Mouse (Mus musculus) hindbrain, embryonic 16.5 days (tissue): ENCODE data around the gene Lhpp. TPM values are rescaled to one million over a fixed set of nuclear protein-coding genes. Genes with fewer than 3 reads are reported as not detected.

Experiments used
- ATAC-seq: fragments of 200-750 bp; cut with Nextera tagmentation; 2 replicates; pipeline ENCODE4 v1.8.0; 2017; ENCODE audit warnings: moderate TSS enrichment, moderate library complexity
- H3K27ac ChIP-seq: fragments of 300-500 bp; sonication (generic); 2 replicates; pipeline ENCODE4 v1.5.1; 2014; ENCODE audit warnings: low read depth, mild to moderate bottlenecking, control low read depth, low read length, moderate library complexity
- H3K27me3 ChIP-seq: fragments of 300-500 bp; sonication (generic); replicated peaks from 2 replicates; pipeline ENCODE4 v1.6.1; 2014; ENCODE audit warnings: low read length; ENCODE audit not compliant: control insufficient read depth, insufficient read depth
- H3K36me3 ChIP-seq: fragments of 300-500 bp; sonication (generic); 2 replicates; pipeline ENCODE4 v1.6.1; 2014; ENCODE audit warnings: mild to moderate bottlenecking, low read length, moderate library complexity, mixed read lengths; ENCODE audit not compliant: control insufficient read depth, insufficient read depth
- H3K4me1 ChIP-seq: fragments of 300-500 bp; sonication (generic); 2 replicates; pipeline ENCODE4 v1.6.1; 2014; ENCODE audit warnings: low read depth, low read length; ENCODE audit not compliant: control insufficient read depth, insufficient read depth
- H3K4me2 ChIP-seq: fragments of 300-500 bp; sonication (generic); 2 replicates; pipeline ENCODE4 v1.6.1; 2014; ENCODE audit warnings: mild to moderate bottlenecking, low read length, control low read depth, moderate library complexity
- H3K4me3 ChIP-seq: fragments of 300-500 bp; sonication (generic); 2 replicates; pipeline ENCODE4 v1.5.1; 2014; ENCODE audit warnings: mild to moderate bottlenecking, low read length, control low read depth, moderate library complexity
- H3K9ac ChIP-seq: fragments of 300-500 bp; sonication (generic); 2 replicates; pipeline ENCODE4 v1.6.1; 2014; ENCODE audit warnings: low read depth, mild to moderate bottlenecking, control low read depth, low read length, moderate library complexity
- H3K9me3 ChIP-seq: fragments of 300-500 bp; sonication (generic); 2 replicates; pipeline ENCODE4 v1.6.1; 2014; ENCODE audit warnings: mild to moderate bottlenecking, low read length, moderate library complexity; ENCODE audit not compliant: control insufficient read depth
- WGBS: fragments of 180-500 bp; shearing (Covaris S2); extraction: QIAGEN DNeasy Blood & Tissue Kit; methylation state at CpG from one replicate; pipeline ENCODE4 v1.1.7; 2014; 5-methylcytosine and 5-hydroxymethylcytosine counted together
- polyA plus RNA-seq: library from polyadenylated mRNA; unstranded; fragments of >200 nt; fragmentation: Nextera tagmentation; extraction: Ambion mirVana; gene quantifications from 2 replicates; pipeline ENCODE4 v1.2.1, GENCODE M21; 2015

The Lhpp gene
- polyA plus RNA-seq, 1 experiment from 2014 or later, result 56.2 TPM

DNA sequence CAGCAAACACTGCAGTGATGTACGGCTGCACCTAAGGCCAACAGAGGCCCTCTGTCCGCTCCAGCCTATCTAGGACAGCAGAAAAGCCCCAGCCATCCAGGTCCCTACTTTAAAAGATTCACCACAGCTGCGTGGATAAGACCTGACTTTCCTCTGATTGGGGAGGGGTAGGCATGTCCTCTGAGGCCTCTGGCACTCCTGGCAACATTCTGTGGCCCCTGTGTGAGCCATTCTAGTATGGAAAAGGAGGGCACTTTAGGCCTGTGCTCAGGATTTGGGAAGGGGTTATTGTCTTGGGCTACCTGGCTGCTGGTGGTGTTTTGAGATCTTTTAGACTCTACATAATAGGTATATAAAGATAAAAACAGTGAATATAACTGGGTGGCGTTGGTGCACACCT is 56.1 kb downstream of the Lhpp start:
- Histone ChIP-seq H3K4me1 (no peaks in the 10 kb centered on the region), H3K27me3 (no peaks in the 10 kb centered on the region), H3K4me2 (no peak overlapping the region), H3K9ac (no peak overlapping the region), H3K4me3 (no peak overlapping the region), H3K27ac (no peak overlapping the region), H3K9me3 (no peaks in the 10 kb centered on the region), H3K36me3 (no peaks in the 10 kb centered on the region)
- 84% methylated on average over 4 of the region's 4 CpGs for WGBS
- ATAC-seq, result no peak

DNA sequence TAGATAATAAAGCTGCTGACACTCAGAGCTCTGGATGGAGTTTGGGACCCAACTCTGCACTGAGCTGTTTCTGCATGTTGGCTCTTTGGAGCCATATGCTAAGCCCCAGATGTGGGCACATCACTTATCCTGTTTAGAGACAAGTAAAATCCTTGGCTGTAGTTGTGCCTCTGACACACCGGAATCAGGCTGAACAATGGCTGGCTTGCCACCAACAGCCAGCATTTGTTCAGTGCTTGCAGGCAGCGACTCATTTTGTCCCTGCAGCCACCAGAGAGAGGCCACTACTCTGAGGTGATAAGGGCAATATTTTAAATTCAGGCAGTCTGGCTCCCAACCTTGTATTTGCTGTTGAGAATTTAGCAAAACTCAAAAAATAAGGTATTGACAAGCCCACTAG is 58.2 kb downstream of the Lhpp start:
- H3K4me2 ChIP-seq, result no peak overlapping the region
- no peaks in the 10 kb centered on the region for H3K9me3 ChIP-seq
- no peaks in the 10 kb centered on the region for H3K36me3 ChIP-seq
- 46% methylated on average over 2 of the region's 2 CpGs for WGBS
- H3K9ac ChIP-seq, result no peak overlapping the region
- no peaks in the 10 kb centered on the region for H3K4me1 ChIP-seq
- no peak overlapping the region for H3K27ac ChIP-seq
- no peak overlapping the region for H3K4me3 ChIP-seq
- no peak for ATAC-seq
- H3K27me3 ChIP-seq, result no peaks in the 10 kb centered on the region

DNA sequence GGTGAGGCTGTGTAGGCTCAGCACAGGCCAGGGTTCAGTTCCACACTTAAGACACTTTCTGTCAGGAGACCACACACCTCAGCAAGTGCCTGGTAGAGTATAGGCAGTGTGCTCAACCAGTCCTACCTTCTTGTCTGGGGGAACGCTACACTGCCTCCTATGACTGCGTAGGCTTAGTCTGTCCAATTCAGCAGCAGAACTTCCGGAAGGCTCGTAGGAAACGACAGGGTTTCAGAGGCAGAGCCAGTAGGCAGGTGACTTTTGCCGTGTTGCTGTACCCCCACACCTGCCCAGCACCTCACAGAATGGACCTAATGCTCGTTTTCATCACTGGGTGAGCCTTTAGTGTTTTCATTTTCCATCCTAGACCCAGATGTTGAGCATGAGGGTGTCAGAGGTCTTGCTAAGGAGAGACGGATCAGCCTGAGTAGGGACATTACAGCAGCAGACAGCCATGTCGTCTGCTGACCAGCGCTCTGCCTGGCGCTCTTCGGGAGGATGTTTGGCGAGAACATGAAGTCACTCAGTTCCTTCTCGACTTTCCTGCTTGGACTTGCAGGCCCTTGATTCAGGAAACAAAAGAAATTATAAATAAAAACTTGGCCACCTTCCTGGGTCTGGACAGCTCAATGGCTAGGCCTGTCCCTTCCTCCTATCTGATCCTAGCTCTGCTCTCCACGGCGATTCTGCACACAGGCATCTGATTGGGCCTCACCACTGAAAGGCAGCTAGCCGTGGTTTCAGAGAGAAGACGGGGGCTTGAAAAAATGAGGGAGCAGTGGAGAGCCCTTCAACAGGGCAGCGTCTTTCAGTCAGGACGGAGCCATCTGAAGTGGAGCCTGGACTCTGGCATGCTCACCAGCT is 59.8 kb downstream of the Lhpp start:
- 85% methylated on average over 20 of the region's 20 CpGs for WGBS
- Histone ChIP-seq H3K27ac (no peak overlapping the region), H3K4me2 (no peak overlapping the region), H3K27me3 (no peaks in the 10 kb centered on the region), H3K9me3 (no peaks in the 10 kb centered on the region), H3K9ac (no peak overlapping the region), H3K36me3 (no peaks in the 10 kb centered on the region), H3K4me3 (no peak overlapping the region), H3K4me1 (no peaks in the 10 kb centered on the region)
- no peak for ATAC-seq

DNA sequence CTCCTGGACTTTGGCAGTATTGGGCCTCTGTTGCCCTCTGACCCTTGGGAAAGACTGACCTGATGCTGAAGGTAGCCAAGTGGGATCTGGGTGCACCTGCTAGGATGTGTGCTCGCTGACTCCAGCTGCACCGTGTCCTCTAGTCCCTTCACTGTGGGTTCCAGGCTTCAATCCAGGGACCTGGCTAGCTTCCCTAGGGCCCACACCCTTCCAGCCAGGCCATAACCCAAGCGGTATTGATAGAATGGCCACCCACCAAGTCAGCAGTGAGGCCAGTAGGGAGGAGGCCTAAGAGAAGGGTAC is 60.4 kb downstream of the Lhpp start:
- H3K36me3 ChIP-seq, result no peaks in the 10 kb centered on the region
- ATAC-seq, result no peak
- no peak overlapping the region for H3K27ac ChIP-seq
- no peaks in the 10 kb centered on the region for H3K4me1 ChIP-seq
- no peak overlapping the region for H3K9ac ChIP-seq
- no peak overlapping the region for H3K4me3 ChIP-seq
- 89% methylated on average over 3 of the region's 3 CpGs for WGBS
- no peak overlapping the region for H3K4me2 ChIP-seq
- H3K9me3 ChIP-seq, result no peaks in the 10 kb centered on the region
- H3K27me3 ChIP-seq, result no peaks in the 10 kb centered on the region

DNA sequence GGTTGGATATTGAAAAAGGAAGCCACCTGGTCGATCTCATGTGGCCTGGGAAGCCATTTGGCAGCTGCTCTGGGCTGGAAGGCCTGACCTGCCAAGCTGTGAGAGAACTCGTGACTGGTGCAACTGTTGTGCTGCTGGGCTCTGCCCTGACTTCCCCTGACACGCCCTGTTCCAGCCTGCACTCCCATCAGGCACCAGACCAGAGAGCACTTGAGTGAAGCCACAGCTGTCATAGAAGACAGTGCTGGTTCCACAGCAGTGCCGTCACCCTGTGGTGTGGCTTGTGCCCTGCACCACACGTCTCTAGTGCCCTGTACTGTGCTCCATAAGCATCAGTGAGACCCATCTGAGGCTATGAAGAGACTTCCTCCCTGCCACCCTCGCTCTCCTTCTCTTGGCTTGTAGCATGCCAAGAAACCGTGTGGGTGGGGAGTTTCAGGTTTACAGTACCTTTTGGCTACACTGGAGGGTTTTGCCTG is 62.1 kb downstream of the Lhpp start:
- no peaks in the 10 kb centered on the region for H3K36me3 ChIP-seq
- H3K9me3 ChIP-seq, result no peaks in the 10 kb centered on the region
- no peak overlapping the region for H3K9ac ChIP-seq
- H3K27me3 ChIP-seq, result no peaks in the 10 kb centered on the region
- H3K4me2 ChIP-seq, result no peak overlapping the region
- WGBS, result 78% methylated on average over 7 of the region's 7 CpGs
- ATAC-seq, result no peak
- no peaks in the 10 kb centered on the region for H3K4me1 ChIP-seq
- no peak overlapping the region for H3K4me3 ChIP-seq
- H3K27ac ChIP-seq, result no peak overlapping the region; the same call in 1 of the 2 replicates

DNA sequence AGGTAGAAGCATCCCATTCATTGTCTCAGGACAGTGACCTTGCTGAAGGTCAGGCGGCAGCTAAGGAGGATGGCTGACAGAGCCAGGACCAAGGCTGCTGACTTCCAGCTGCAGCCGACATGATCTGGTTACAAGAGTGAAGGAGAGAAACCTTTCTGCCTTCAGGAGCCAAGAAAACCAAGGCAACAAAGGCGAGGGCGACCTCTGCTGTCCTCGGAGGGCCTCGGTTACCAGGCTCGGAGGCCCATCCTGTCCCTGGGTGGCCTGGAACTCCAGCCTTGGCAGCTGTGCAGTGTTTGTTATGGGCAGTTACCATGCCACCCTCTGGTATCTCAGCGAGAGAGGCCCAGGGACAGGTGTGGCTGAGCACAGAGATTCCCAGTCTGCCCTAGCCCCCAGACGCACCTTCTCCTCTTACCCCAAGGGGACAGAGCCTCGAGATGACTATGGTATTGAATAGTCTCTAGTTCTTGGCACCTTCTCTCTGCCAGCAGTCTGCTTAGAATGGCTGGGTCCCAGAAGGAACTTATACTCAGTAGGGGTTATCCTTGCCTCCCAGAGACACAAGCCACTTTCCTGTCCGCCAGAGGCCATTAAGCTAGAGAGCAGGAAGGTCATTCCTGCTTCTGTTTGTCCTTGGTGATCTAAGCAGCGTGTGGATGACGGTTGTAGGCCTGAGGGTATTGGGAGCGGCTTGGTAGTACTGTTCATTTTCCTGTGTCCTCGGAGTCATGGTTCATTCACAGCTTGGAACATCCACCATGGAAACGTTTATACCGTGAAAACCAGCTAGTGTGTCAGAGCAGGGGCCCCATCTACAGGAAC is 63.7 kb downstream of the Lhpp start:
- no peak for ATAC-seq
- Histone ChIP-seq H3K27me3 (no peaks in the 10 kb centered on the region), H3K36me3 (no peaks in the 10 kb centered on the region), H3K9me3 (no peaks in the 10 kb centered on the region), H3K4me1 (no peaks in the 10 kb centered on the region), H3K4me3 (no peak overlapping the region), H3K4me2 (no peak overlapping the region), H3K27ac (no peak overlapping the region), H3K9ac (no peak overlapping the region)
- WGBS, result 58% methylated on average over 17 of the region's 17 CpGs

DNA sequence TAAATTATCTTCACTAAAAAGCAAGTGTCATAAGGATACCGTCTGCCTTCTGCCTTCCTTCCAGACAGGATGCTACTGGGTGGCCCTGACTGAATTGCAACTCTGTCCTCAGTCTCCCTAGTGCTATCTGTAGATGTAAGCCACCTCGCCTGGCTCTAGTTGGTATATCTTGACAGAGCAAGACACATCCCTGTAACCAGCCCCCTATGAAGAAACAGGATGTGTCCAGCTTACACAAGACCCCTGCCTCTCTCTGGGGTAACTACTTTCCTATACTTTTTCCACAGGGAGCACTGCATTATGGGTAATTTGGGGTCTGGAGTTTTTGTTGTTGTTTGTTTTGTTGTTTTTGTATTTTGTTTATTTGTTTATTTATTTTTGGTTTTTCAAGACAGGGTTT is 65.5 kb downstream of the Lhpp start:
- Histone ChIP-seq H3K9me3 (no peaks in the 10 kb centered on the region), H3K9ac (no peak overlapping the region), H3K27ac (no peak overlapping the region), H3K4me1 (no peaks in the 10 kb centered on the region), H3K36me3 (no peaks in the 10 kb centered on the region), H3K27me3 (no peaks in the 10 kb centered on the region), H3K4me3 (no peak overlapping the region), H3K4me2 (no peak overlapping the region)
- no peak for ATAC-seq
- 87% methylated on average over 2 of the region's 2 CpGs for WGBS

DNA sequence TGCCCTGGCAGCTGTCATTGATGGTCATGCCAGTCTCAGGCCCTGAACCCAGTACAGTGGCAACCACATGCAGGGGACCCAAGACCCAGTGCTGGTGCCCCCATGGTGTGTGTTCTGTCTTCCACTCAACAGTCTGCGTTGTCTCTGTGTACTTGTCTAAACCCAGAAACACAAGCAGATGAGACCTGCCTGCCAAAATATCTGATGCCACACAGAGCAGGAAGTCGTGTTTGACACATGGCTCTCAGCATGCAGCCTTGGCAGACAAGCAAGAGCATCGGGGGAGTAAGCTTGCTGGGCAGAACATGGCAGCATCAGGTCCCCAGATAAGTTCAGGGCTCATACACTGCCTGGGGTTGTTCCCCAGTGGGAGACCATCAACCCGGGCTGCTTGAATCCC is 68.7 kb downstream of the Lhpp start:
- Histone ChIP-seq H3K9ac (no peak overlapping the region), H3K9me3 (no peaks in the 10 kb centered on the region), H3K27me3 (no peaks in the 10 kb centered on the region), H3K4me2 (no peak overlapping the region), H3K36me3 (no peaks in the 10 kb centered on the region), H3K4me3 (no peak overlapping the region), H3K4me1 (no peaks in the 10 kb centered on the region; the same call in 1 of the 2 replicates), H3K27ac (no peak overlapping the region)
- ATAC-seq, result no peak
- WGBS, result 56% methylated on average over 4 of the region's 4 CpGs

DNA sequence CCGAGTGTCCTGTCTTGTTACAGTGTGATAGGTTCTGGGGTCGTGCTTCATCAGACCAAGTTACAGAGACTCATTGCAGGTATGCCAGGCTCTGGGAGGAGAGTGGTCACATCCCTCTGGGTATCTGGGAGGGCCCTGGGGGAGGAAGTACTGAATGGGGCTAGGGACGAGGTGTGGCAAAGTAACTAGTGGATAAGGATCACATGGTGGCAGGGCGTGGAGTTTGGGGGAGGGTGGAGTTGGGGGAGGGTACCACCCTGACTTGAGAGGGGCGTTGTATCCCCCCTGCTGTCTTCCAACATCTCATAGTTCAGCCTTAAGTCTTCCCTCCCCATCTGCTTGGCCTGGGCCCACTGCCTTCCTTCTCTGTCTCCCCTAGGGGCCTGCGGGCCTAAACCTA is 69.1 kb downstream of the Lhpp start:
- Histone ChIP-seq H3K27me3 (no peaks in the 10 kb centered on the region), H3K9me3 (no peaks in the 10 kb centered on the region), H3K27ac (no peak overlapping the region), H3K4me3 (no peak overlapping the region), H3K36me3 (no peaks in the 10 kb centered on the region), H3K4me1 (no peaks in the 10 kb centered on the region; the same call in 1 of the 2 replicates), H3K9ac (no peak overlapping the region), H3K4me2 (no peak overlapping the region)
- WGBS, result 76% methylated on average over 6 of the region's 6 CpGs
- ATAC-seq, result no peak
